Mouse (Mus musculus) liver, embryonic 14.5 days (tissue): ENCODE results near the gene Car6. TPM values are rescaled to one million over a fixed set of nuclear protein-coding genes. Genes with fewer than 3 reads are reported as not detected.

ENCODE experiments used
- ATAC-seq: fragments of 200-750 bp; cut with Nextera tagmentation; 2 replicates; pipeline ENCODE4 v1.8.0; 2017; ENCODE audit warnings: moderate number of reproducible peaks, mild to moderate bottlenecking, moderate library complexity; ENCODE audit not compliant: insufficient read depth
- DNase-seq, 3 experiments: peaks; one replicate each; pipeline ENCODE4 v3.0.0-alpha.2; 2012 to 2013; ENCODE audit warnings: low read depth in 3 of 3, low spot score in 3 of 3
- H3K27ac ChIP-seq: fragments of 300-500 bp; sonication (generic); 2 replicates; pipeline ENCODE4 v1.5.1; 2014; ENCODE audit warnings: moderate library complexity, mild to moderate bottlenecking, control low read depth, inconsistent platforms
- H3K27me3 ChIP-seq: fragments of 300-500 bp; sonication (generic); 2 replicates; pipeline ENCODE4 v1.6.1; 2014; ENCODE audit warnings: mild to moderate bottlenecking, low read length, moderate library complexity; ENCODE audit not compliant: control insufficient read depth, insufficient read depth
- H3K36me3 ChIP-seq: fragments of 300-500 bp; sonication (generic); replicated peaks from 2 replicates; pipeline ENCODE4 v1.6.1; 2014; ENCODE audit warnings: low read depth; ENCODE audit not compliant: control insufficient read depth, insufficient read depth
- H3K4me1 ChIP-seq, 2 experiments: fragments of 200-500 bp in 1 of 2; fragments of 300-500 bp in 1 of 2; sonication (generic) in 1 of 2; replicated peaks; 2 replicates each; pipeline ENCODE4 v1.6.1; 2012 to 2014; ENCODE audit warnings: antibody characterized with exemption in 1 of 2, inconsistent platforms in 1 of 2, low read length in 1 of 2; ENCODE audit not compliant: control insufficient read depth in 2 of 2, insufficient read depth in 2 of 2
- H3K4me2 ChIP-seq: fragments of 300-500 bp; sonication (generic); 2 replicates; pipeline ENCODE4 v1.6.1; 2014; ENCODE audit warnings: low read depth, mild to moderate bottlenecking, control low read depth, moderate library complexity
- H3K4me3 ChIP-seq, 2 experiments: fragments of 200-500 bp in 1 of 2; fragments of 300-500 bp in 1 of 2; sonication (generic) in 1 of 2; 2 replicates each; pipeline ENCODE4 v1.5.1; 2012 to 2014; ENCODE audit warnings: low read depth in 2 of 2, low read length in 2 of 2, mild to moderate bottlenecking in 2 of 2, control low read depth in 1 of 2, inconsistent platforms in 1 of 2, moderate library complexity in 1 of 2; ENCODE audit not compliant: insufficient read depth in 1 of 2
- H3K9ac ChIP-seq: fragments of 300-500 bp; sonication (generic); replicated peaks from 2 replicates; pipeline ENCODE4 v1.6.1; 2014; ENCODE audit warnings: mild to moderate bottlenecking, control low read depth, moderate library complexity
- H3K9me3 ChIP-seq: fragments of 300-500 bp; sonication (generic); 2 replicates; pipeline ENCODE4 v1.6.1; 2016; ENCODE audit warnings: low read length, mixed read lengths; ENCODE audit not compliant: control insufficient read depth
- CTCF ChIP-seq: IDR thresholded peaks from 2 replicates; pipeline ENCODE4 v1.5.1; 2016; ENCODE audit warnings: antibody characterized with exemption, low read depth, control low read depth
- EP300 ChIP-seq: IDR thresholded peaks from 2 replicates; pipeline ENCODE4 v1.6.1; 2016; ENCODE audit warnings: antibody characterized with exemption, low read depth
- WGBS: fragments of 180-500 bp; shearing (Covaris S2); extraction: QIAGEN DNeasy Blood & Tissue Kit; methylation state at CpG from one replicate; pipeline ENCODE4 v1.1.7; 2014; ENCODE audit not compliant: insufficient replicate concordance; 5-methylcytosine and 5-hydroxymethylcytosine counted together
- polyA plus RNA-seq, 2 experiments: library from polyadenylated mRNA; depleted of rRNA in 1 of 2; stranded (reverse) in 1 of 2; unstranded in 1 of 2; fragments of >200 nt; fragmentation: Nextera tagmentation in 1 of 2; extraction: Ambion mirVana in 1 of 2; gene quantifications; 2 replicates each; pipeline versions ENCODE4 v1.2.1 to v1.2.3; 2012 to 2014

Gene Car6
- polyA plus RNA-seq, 2 experiments: 0.02 to 0.09 TPM

GRCm38 (mm10) chr4:150242745-150243144 is 41.6 kb upstream of the Car6 start:
- Histone ChIP-seq H3K4me3 (no peak overlapping the region), H3K36me3 (peaks cover 63% of the 10 kb centered on the region), H3K27ac (no peak overlapping the region), H3K9me3 (no peaks in the 10 kb centered on the region), H3K4me2 (no peak overlapping the region), H3K4me1 (peaks cover 14 to 21% of the 10 kb centered on the region in 2 experiments), H3K9ac (no peak overlapping the region), H3K27me3 (no peaks in the 10 kb centered on the region)
- ATAC-seq (no peak), DNase-seq (no peak)
- TF ChIP-seq CTCF: no peak
- no peak for TF ChIP-seq EP300
- 62% methylated on average over 5 of the region's 5 CpGs for WGBS

GRCm38 (mm10) chr4:150241708-150242107 is 40.6 kb upstream of the Car6 start:
- no peaks in the 10 kb centered on the region for H3K27me3 ChIP-seq
- no peak overlapping the region for H3K4me2 ChIP-seq
- TF ChIP-seq EP300 (no peak), CTCF (no peak)
- H3K4me1 ChIP-seq: peaks cover 15 to 21% of the 10 kb centered on the region in 2 experiments
- peaks cover 54% of the 10 kb centered on the region for H3K36me3 ChIP-seq
- ATAC-seq (no peak), DNase-seq (no peak)
- no peak overlapping the region for H3K4me3 ChIP-seq
- WGBS: 64% methylated on average over 4 of the region's 4 CpGs
- no peaks in the 10 kb centered on the region for H3K9me3 ChIP-seq
- no peak overlapping the region for H3K9ac ChIP-seq
- no peak overlapping the region for H3K27ac ChIP-seq

- 67% methylated on average over 1 of the region's 1 CpGs for WGBS
- Histone ChIP-seq H3K9ac (no peak overlapping the region), H3K4me2 (peak overlapping the region; percentile 4; the same call in 1 of the 2 replicates), H3K27me3 (no peaks in the 10 kb centered on the region), H3K36me3 (peaks cover 42% of the 10 kb centered on the region), H3K4me1 (peaks cover 22 to 28% of the 10 kb centered on the region in 2 experiments), H3K27ac (no peak overlapping the region), H3K9me3 (no peaks in the 10 kb centered on the region), H3K4me3 (no peak overlapping the region)
- TF ChIP-seq CTCF (no peak), EP300 (no peak)
- ATAC-seq (no peak), DNase-seq (no peak)
These were observed 39.3 kb upstream of the Car6 start for GRCm38 (mm10) chr4:150240381-150240886.

- TF ChIP-seq EP300: no peak
- TF ChIP-seq CTCF: peak; percentile 99
- Histone ChIP-seq H3K9ac (no peak overlapping the region), H3K27me3 (no peaks in the 10 kb centered on the region), H3K36me3 (peaks cover 39% of the 10 kb centered on the region), H3K9me3 (no peaks in the 10 kb centered on the region), H3K27ac (no peak overlapping the region), H3K4me2 (peak overlapping the region; percentile 97), H3K4me3 (peak overlapping the region in 1 of 2 experiments; percentile 86; a peak in 1 of 4 replicates), H3K4me1 (peaks cover 27 to 33% of the 10 kb centered on the region in 2 experiments)
- 7% methylated on average over 6 of the region's 6 CpGs for WGBS
- DNase-seq: peak; percentile 88 to 89 (median 88)
- ATAC-seq: 0 out of 2 replicates have a peak, but pooled peaks have one; percentile 2
These were observed 38.8 kb upstream of the Car6 start for GRCm38 (mm10) chr4:150239951-150240368.

GRCm38 (mm10) chr4:150239503-150239902 is 38.4 kb upstream of the Car6 start:
- TF ChIP-seq EP300: no peak
- no peak for TF ChIP-seq CTCF
- ATAC-seq (no peak), DNase-seq (no peak)
- H3K27me3 ChIP-seq: no peaks in the 10 kb centered on the region
- no peaks in the 10 kb centered on the region for H3K9me3 ChIP-seq
- no peak overlapping the region for H3K27ac ChIP-seq
- WGBS: 33% methylated on average over 6 of the region's 6 CpGs
- H3K36me3 ChIP-seq: peaks cover 38% of the 10 kb centered on the region
- H3K9ac ChIP-seq: no peak overlapping the region
- H3K4me3 ChIP-seq: peak overlapping the region in 1 of 2 experiments; percentile 86; a peak in 1 of 4 replicates
- H3K4me2 ChIP-seq: peak overlapping the region; percentile 97
- H3K4me1 ChIP-seq: peaks cover 30 to 38% of the 10 kb centered on the region in 2 experiments
